Mouse (Mus musculus): Measurements from ENCODE around the gene Tns4.

DNA sequence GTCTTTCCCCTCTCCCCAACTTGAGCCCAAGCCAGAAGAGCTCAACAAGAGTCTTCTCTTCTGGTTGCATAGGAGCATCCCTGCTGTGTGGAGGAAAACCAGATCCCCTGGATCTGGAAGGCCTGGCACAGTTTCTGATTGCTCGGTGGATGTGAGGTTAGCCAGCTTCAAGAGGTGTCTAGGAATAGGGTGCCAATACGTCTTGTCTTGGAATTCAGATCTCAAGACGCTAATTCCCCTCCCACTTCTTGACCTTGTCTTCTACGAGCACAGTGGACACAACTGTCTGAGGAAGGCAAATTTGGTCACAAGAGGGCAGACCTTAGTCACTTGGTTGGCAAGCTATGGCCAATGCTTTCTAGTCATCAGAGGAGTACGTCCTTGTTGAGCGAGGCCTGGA is 45.5 kb downstream of the Tns4 start:
- TF ChIP-seq CTCF (IDR thresholded peaks at IDR 0.05; ENCODE audit: insufficient read depth, low read depth, low read length) (no peak), POLR2A (IDR thresholded peaks at IDR 0.05; ENCODE audit: insufficient read depth, low read depth, low read length) (no peak)
